Mouse (Mus musculus) heart, postnatal 14 days (tissue): ENCODE results near the gene Stx4a. TPM values are rescaled to one million over a fixed set of nuclear protein-coding genes. Genes with fewer than 3 reads are reported as not detected.
A peak's percentile ranks its signal among the peaks of the same experiment; 100 is the strongest.
"Not testable (repeated sequence)": the region's sequence is repeated elsewhere in the genome, so short reads cannot be mapped to it uniquely, and the experiment has no call there.

Experiments used
- DNase-seq, 2 experiments: peaks; one replicate each; pipeline ENCODE4 v3.0.0; 2021 to 2022
- intact Hi-C: fragments of 180-260 bp; cut with DNase I; formaldehyde crosslinking; loops from one replicate; pipeline ENCODE4 v1.15.1; 2025
- total RNA-seq, 2 experiments: library from RNA; stranded (reverse); gene quantifications; 2 replicates each; pipeline ENCODE4 v1.2.3; 2021

The Stx4a gene
- total RNA-seq, 2 experiments from 2014 or later: 66.7 to 68.1 TPM

DNA sequence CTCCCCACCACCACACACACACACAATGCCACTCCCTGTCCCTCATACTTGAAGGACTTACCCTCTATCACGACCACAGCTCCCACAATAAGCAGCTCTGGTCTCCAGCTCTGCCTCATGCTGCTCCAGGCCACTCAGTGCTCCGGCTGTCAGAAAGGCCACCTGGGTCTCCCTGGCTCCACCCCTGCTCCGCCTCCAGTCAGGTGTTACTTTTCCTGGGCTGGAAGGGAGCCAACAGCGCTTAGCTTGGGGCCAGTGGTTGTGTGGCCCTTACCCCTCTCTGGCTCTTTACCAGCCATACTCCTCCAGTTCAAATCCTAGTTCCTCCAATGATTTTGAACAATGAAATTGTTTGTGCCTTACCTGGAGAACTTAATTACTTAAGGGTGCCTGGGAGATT lies 66.7 kb downstream of the Stx4a start, which contains the start of gene Prss53:
Gene Prss53, minus strand, starts transcription at position 173 of the 400 bp plus-strand sequence.
- DNase-seq: no peak
- intact Hi-C loops: no loop called here

DNA sequence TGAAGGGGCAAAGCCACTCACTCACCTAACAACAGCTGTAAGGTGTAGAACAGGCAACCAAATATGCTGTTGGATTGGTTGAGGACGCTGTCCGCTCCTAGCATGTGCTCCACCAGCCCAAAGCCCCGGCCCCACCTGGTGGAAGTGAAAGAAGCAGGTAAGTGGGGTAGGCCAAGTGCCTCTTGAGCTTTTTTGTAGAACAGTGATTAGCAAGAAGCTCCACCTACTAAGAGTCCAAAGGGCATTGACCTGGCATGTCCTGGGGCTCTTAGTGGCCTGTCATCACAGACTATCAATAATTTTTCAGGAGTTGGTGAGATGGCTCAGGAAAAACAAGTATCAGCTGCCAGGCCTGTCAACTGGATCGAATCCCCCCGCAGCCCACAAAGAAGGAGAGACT lies 70.4 kb downstream of the Stx4a start:
- intact Hi-C loops: loop anchor here (2.0 kb wide), 1 partner anchor 50 kb away; no protein-coding TSS in a partner anchor
- no peak for DNase-seq

DNA sequence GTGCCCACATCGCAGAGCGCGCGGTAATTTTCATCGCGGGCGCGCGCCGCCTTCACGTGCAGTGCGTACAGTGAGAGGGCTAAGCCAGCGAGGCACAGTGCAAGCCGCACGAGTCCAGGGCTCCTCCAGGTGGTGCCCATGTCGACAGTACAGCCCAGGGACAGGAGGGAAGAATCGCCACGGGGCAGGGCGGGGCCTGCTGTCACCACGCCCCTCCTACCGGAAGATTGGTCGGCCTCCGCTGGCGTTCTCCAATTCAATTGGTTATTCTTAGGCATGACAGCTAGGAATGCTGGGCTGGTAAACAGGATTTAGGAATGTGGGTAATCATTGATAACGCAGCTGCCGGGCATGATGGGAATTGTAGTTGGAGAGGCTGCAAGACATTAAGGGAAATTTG lies 71.3 kb downstream of the Stx4a start, which contains the start of the genes Gm21974 and Vkorc1:
Gene Gm21974, minus strand, starts transcription at position 13 of the 400 bp plus-strand sequence.
Gene Vkorc1, minus strand, starts transcription at position 176 of the 400 bp plus-strand sequence.
- intact Hi-C loops: loop anchor here (2.0 kb wide), 1 partner anchor 51 kb away; no protein-coding TSS in a partner anchor

DNA sequence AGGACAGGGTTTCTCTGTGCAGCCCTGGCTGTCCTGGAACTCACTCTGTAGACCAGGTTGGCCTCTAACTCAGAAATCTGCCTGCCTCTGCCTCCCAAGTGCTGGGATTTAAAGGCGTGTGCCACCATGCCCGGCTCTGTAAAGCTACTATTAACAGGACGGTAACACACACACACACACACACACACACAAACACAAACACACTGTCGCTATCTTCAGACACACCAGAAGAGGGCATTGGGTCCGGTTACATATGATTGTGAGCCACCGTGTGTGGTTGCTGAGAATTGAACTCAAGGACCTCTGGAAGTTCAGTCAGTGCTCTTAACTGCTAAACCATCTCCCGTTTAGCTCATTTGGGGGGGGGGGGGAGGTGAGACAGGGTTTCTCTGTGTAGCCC lies 71.8 kb downstream of the Stx4a start:
- DNase-seq: not testable (repeated sequence)
- intact Hi-C loops: loop anchor here (2.0 kb wide), 1 partner anchor 51 kb away; no protein-coding TSS in a partner anchor

More for the DNA sequence above, 71.3 kb downstream of the Stx4a start, which contains the start of the genes Gm21974 and Vkorc1:
- DNase-seq: peak; percentile 94

DNA sequence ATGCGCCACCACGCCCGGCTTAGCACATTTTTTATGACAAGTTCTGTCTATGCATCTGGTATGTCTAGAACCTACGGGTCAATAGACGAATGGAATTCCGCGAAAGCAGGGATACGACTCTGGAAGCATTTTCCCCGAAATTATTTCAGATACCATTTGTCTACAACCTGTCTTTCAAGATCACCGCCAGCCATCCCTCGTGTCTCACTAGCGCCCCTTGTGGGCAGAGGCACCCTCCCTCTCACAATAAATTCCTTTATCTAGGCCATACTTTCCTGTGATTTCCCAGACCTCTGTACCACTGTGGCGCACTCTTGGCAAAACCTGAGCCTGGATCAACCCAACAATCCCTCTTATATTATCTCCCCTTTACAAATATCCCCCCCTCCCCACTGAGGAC lies 72.3 kb downstream of the Stx4a start:
- peak; percentile 65 to 79 for DNase-seq
- intact Hi-C loops: no loop called here

DNA sequence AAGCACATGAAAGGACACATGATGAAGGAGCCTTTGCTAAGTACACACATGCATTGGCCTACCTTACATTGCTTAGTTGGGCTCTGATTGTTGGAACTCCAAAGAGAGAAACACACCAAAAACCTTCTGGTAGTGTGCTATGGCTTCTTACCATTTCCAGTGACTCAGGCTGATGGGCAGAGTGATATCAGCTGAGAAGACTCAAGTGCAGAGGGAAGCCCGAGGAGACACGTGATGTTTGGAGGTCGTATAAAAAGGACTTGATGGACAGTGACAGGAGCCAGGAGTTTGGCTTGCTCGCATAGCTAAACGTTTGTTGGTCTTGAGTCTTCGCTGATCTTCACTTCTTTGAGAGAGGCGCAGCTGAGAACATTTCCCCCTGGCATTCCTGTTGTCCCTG lies 73.4 kb downstream of the Stx4a start:
- DNase-seq: no peak
- intact Hi-C loops: no loop called here

DNA sequence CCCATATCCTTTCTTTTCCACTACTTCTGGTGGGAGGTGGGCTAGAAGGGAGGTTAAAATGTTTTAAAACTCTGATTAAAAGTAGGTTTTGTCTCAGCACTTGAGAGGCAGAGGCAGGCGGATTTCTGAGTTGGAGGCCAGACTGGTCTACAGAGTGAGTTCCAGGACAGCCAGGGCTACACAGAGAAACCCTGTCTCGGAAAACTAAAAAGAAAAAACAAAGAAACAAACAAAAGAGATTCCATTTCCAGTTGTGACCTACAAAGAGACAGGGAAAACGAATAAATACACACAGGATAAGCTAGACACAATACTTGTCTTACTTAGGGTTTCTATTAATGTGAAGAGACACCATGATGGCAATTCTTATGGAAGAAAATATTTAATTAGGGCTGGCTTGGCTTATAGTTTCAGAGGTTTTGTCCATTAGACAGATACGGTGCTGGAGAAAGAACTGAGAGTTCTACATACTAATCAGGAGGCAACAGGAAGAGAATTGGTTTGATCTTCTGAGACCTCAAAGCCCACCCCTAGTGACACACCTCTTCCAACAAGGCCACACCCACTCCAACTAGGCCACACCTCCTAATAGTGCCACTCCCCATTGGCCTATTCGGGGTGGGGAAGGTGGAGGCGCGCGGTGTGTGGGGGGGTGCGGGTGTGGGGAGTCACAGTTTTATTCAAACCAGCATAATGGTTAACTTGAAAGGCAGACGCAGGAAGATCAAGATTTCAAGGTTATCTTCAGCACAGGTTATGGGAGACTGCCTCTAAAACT lies 74.3 kb downstream of the Stx4a start:
- intact Hi-C loops: no loop called here
- DNase-seq: no peak

Other genes starting within 250 kb of the Stx4a start
- 10 to 100 TPM in 1 of 2 experiments, 1 to 10 TPM in 1; 8.8 to 12.6 TPM for gene Ccdc189, start 235.7 kb upstream of the Stx4a start, total RNA-seq
- 10 to 100 TPM; 46.5 to 53.9 TPM for gene Rnf40, start 235.5 kb upstream of the Stx4a start, total RNA-seq
- 10 to 100 TPM; 28.8 to 29.1 TPM for gene Zfp629, start 208.5 kb upstream of the Stx4a start, total RNA-seq
- gene Bcl7c, start 115.4 kb upstream of the Stx4a start, total RNA-seq: 10 to 100 TPM; 33.5 to 47.3 TPM
- 1 to 10 TPM; 5.0 to 6.0 TPM for gene Ctf1, start 111.6 kb upstream of the Stx4a start, total RNA-seq
- not detected for gene Ctf2, start 92.1 kb upstream of the Stx4a start, total RNA-seq
- gene Fbxl19, start 79.8 kb upstream of the Stx4a start, total RNA-seq: 1 to 10 TPM; 4.8 to 5.7 TPM
- gene Orai3, start 54.5 kb upstream of the Stx4a start, total RNA-seq: 10 to 100 TPM; 16.6 to 17.3 TPM
- 10 to 100 TPM; 21.0 to 22.3 TPM for gene Setd1a, start 47.6 kb upstream of the Stx4a start, total RNA-seq
- gene Gm49388, start 38.7 kb upstream of the Stx4a start, total RNA-seq: 1 to 10 TPM; 2.7 to 3.0 TPM
- gene Hsd3b7, start 23.7 kb upstream of the Stx4a start, total RNA-seq: 10 to 100 TPM; 14.9 to 18.4 TPM
- gene Stx1b, start 255 bp downstream of the Stx4a start, total RNA-seq: under 1 TPM; 0.65 to 0.83 TPM
- gene Zfp646, start 51.9 kb downstream of the Stx4a start, total RNA-seq: 10 to 100 TPM; 21.0 to 21.9 TPM
- gene Zfp668, start 52.5 kb downstream of the Stx4a start, total RNA-seq: 1 to 10 TPM; 3.8 to 5.5 TPM
- gene Prss53, start 66.7 kb downstream of the Stx4a start, total RNA-seq: under 1 TPM; 0.59 to 0.88 TPM
- gene Gm21974, start 71.2 kb downstream of the Stx4a start, total RNA-seq: not detected
- gene Vkorc1, start 71.3 kb downstream of the Stx4a start, total RNA-seq: 10 to 100 TPM; 25.6 to 28.1 TPM
- 10 to 100 TPM; 85.7 to 86.8 TPM for gene Bckdk, start 79.8 kb downstream of the Stx4a start, total RNA-seq
- gene Kat8, start 88.2 kb downstream of the Stx4a start, total RNA-seq: 10 to 100 TPM; 13.5 TPM
- gene Prss8, start 105.8 kb downstream of the Stx4a start, total RNA-seq: under 1 TPM in 1 of 2 experiments, not detected in 1; 0.24 TPM
- gene Prss36, start 122.4 kb downstream of the Stx4a start, total RNA-seq: 1 to 10 TPM; 6.4 to 6.7 TPM
- gene Fus, start 143.2 kb downstream of the Stx4a start, total RNA-seq: 100 to 1,000 TPM; 169 to 184 TPM
- gene Pycard, start 169.6 kb downstream of the Stx4a start, total RNA-seq: 10 to 100 TPM in 1 of 2 experiments, 1 to 10 TPM in 1; 5.6 to 13.6 TPM
- 100 to 1,000 TPM; 209 to 217 TPM for gene Trim72, start 179.7 kb downstream of the Stx4a start, total RNA-seq
- gene Itgam, start 238.3 kb downstream of the Stx4a start, total RNA-seq: 1 to 10 TPM; 4.5 to 5.7 TPM
- gene Gm49368, start 238.4 kb downstream of the Stx4a start, total RNA-seq: not detected